9 mouse cellular contexts compared by ENCODE assay signal in the genomic region with DNA sequence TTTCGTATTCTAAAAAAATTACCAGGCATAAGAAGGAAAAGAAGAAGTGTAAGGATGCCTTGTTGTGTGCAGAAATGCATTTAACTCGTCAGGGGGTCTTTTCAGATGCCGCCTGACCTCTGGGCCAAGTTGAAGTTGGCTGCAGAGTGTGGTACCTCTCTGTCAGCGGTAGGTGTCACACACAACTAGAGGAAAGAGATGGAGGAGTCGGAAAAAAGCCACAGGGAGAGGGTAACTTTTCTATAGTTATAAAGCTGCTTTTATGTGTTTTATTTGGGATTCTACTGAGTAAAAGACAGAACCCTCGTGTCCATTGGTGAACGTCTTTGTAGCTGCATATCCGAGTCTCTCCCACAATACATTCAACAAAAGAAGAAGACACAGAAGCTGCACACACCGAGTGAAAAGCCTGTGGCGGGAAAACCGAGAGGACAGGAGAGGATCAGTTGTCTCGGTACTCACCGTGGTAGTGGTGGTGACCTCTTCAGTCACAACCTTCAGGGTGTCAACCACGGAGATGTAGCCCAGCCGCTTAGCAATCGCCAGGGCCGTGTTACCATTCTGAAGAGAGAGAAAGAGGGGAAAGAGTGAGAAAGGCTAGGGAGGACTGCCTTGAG.
A peak's percentile ranks its signal among the peaks of the same experiment; 100 is the strongest.
DNase-seq lines count a peak whose midpoint lies in the region; ATAC-seq and TF ChIP-seq lines count a peak whose summit lies in the region.
"Had no signal": no experiment of that assay in that cellular context is flagged by ENCODE, and none has a peak within 500 bp of the region (broad histone marks: within the 10 kb centered on the region; RNA-seq: fewer than 3 reads in every experiment).

No protein-coding gene starts in this region.

- no peaks in the 10 kb centered on the region for H3K36me3 ChIP-seq in ES-Bruce4 (ENCODE audit: control insufficient read depth, insufficient read depth, low read length, poor library complexity, severe bottlenecking)
- H3K36me3 ChIP-seq in forebrain, embryonic 15.5 days, result peaks cover 7% of the 10 kb centered on the region; the same call in 1 of the 2 replicates
- H3K36me3 ChIP-seq in liver, embryonic 14.5 days (replicated peaks; ENCODE audit: control insufficient read depth, insufficient read depth, low read depth), result no peaks in the 10 kb centered on the region

- H3K27me3 ChIP-seq in ES-Bruce4 (ENCODE audit: control insufficient read depth, insufficient read depth, low read length, poor library complexity, severe bottlenecking), result no peaks in the 10 kb centered on the region
- no peaks in the 10 kb centered on the region for H3K27me3 ChIP-seq in forebrain, embryonic 15.5 days
- H3K27me3 ChIP-seq in liver, embryonic 14.5 days (ENCODE audit: control insufficient read depth, insufficient read depth, low read length), result no peaks in the 10 kb centered on the region

- no peak for TF ChIP-seq POLR2A in ES-Bruce4 (IDR thresholded peaks at IDR 0.05; ENCODE audit: insufficient read depth, low read length)

- TF ChIP-seq EP300 in ES-Bruce4 (IDR thresholded peaks at IDR 0.05; ENCODE audit: insufficient read depth, low read depth, low read length), result no peak
- no peak for TF ChIP-seq EP300 in liver, embryonic 14.5 days (IDR thresholded peaks at IDR 0.05; ENCODE audit: low read depth)

- ATAC-seq in frontal cortex, adult (ENCODE audit: low TSS enrichment), result 0 out of 2 replicates have a peak, but pooled peaks have one; percentile 10
- ATAC-seq in forebrain, embryonic 15.5 days (replicated peaks), result no peak; the same call in none of the 2 replicates
- no peak for ATAC-seq in liver, embryonic 14.5 days (ENCODE audit: insufficient read depth)

- WGBS in forebrain, embryonic 15.5 days, result 2% methylated on average over 17 of the region's 17 CpGs
- WGBS in liver, embryonic 14.5 days (ENCODE audit: insufficient replicate concordance), result 13% methylated on average over 17 of the region's 17 CpGs

- DNase-seq in frontal cortex, adult 2 months (ENCODE audit: extremely low spot score in 1 of 2, low spot score in 1 of 2), result no peak
- no peak for DNase-seq in liver, embryonic 14.5 days (ENCODE audit: low read depth in 3 of 3, low spot score in 3 of 3)
- DNase-seq in adrenal gland, adult 2 months, result no peak
- no peak for DNase-seq in left cerebral cortex, adult 18-20 months (ENCODE audit: low spot score in 2 of 2)
- no peak for DNase-seq in right cerebral cortex, postnatal 4 days
- DNase-seq: thymus, postnatal 4 days had no signal

- H3K27ac ChIP-seq in ES-Bruce4 (ENCODE audit: insufficient read depth, low read length), result no peak overlapping the region
- peak overlapping the region; percentile 72 for H3K27ac ChIP-seq in forebrain, embryonic 15.5 days (replicated peaks)
- no peak overlapping the region for H3K27ac ChIP-seq in liver, embryonic 14.5 days

- H3K9ac ChIP-seq in ES-Bruce4 (ENCODE audit: low read depth, poor library complexity, severe bottlenecking), result no peak overlapping the region
- 0 out of 2 replicates have a peak overlapping the region, but pooled peaks have one; percentile 8 for H3K9ac ChIP-seq in forebrain, embryonic 15.5 days (replicated peaks)
- H3K9ac ChIP-seq in liver, embryonic 14.5 days (replicated peaks), result no peak overlapping the region

- peak overlapping the region; percentile 3; the same call in 1 of the 2 replicates for H3K4me3 ChIP-seq in ES-Bruce4 (ENCODE audit: low read depth, low read length)
- peak overlapping the region; percentile 26 for H3K4me3 ChIP-seq in forebrain, embryonic 15.5 days
- H3K4me3 ChIP-seq in liver, embryonic 14.5 days (ENCODE audit: insufficient read depth in 1 of 2, low read depth in 2 of 2, low read length in 2 of 2), result 0 out of 4 replicates have a peak overlapping the region, but pooled peaks of 1 of the 2 experiments have one; percentile 21

- peaks cover 2% of the 10 kb centered on the region for H3K4me1 ChIP-seq in ES-Bruce4 (ENCODE audit: control insufficient read depth, insufficient read depth, low read length)
- peaks cover 42% of the 10 kb centered on the region for H3K4me1 ChIP-seq in forebrain, embryonic 15.5 days
- H3K4me1 ChIP-seq in liver, embryonic 14.5 days (replicated peaks; ENCODE audit: control insufficient read depth in 2 of 2, insufficient read depth in 2 of 2, low read length in 1 of 2), result no peaks in the 10 kb centered on the region

- no peaks in the 10 kb centered on the region for H3K9me3 ChIP-seq in ES-Bruce4 (replicated peaks; ENCODE audit: control insufficient read depth, insufficient read depth, low read length, poor library complexity, severe bottlenecking)
- no peaks in the 10 kb centered on the region for H3K9me3 ChIP-seq in forebrain, embryonic 15.5 days
- H3K9me3 ChIP-seq in liver, embryonic 14.5 days (ENCODE audit: control insufficient read depth, low read length), result no peaks in the 10 kb centered on the region

- peak overlapping the region; percentile 38 for H3K4me2 ChIP-seq in forebrain, embryonic 15.5 days (replicated peaks)
- no peak overlapping the region for H3K4me2 ChIP-seq in liver, embryonic 14.5 days (ENCODE audit: low read depth)

- TF ChIP-seq CTCF in ES-Bruce4 (IDR thresholded peaks at IDR 0.05; ENCODE audit: low read depth, low read length), result no peak
- peak; percentile 15; the same call in 1 of the 2 replicates for TF ChIP-seq CTCF in liver, embryonic 14.5 days (IDR thresholded peaks at IDR 0.05; ENCODE audit: low read depth)
